Mouse (Mus musculus): ENCODE results near the gene Vgll2. TPM values are rescaled to one million over a fixed set of nuclear protein-coding genes. Genes with fewer than 3 reads are reported as not detected.

The Vgll2 gene
- polyA plus RNA-seq, 1 experiment: 1.2 TPM

DNA sequence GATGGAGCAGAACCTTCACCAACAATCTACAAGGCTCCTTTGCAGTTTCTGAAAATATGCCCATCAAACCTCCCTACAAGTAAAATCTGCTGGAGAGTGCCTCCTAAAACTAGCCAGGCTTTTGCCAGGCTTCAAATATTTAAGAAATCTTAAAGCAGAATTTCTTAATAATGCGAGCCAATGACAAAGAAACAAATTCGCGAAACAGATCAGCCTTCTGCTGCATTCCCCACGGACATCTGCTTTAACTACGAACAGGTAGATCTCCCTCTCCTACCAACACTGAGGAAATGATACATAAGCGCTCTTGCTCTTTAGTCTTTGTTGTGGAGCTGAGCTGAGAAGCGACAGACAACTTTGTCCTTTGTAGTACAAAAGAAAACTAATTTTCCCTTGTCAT lies 3.5 kb downstream of the Vgll2 start:
- no peak overlapping the region for H3ac ChIP-seq (ENCODE audit: control insufficient read depth, insufficient read length, low read depth)
- no peaks in the 10 kb centered on the region for H3K79me3 ChIP-seq (ENCODE audit: low read depth)
- no peak overlapping the region for H3K4me3 ChIP-seq (ENCODE audit: insufficient read depth, poor library complexity, severe bottlenecking)
- H3K36me3 ChIP-seq (ENCODE audit: control insufficient read depth, insufficient read depth): no peaks in the 10 kb centered on the region
- TF ChIP-seq MYOD1 (IDR thresholded peaks at IDR 0.05; ENCODE audit: control insufficient read depth, insufficient read length, low read depth) (no peak), USF1 (IDR thresholded peaks at IDR 0.05; ENCODE audit: low read depth) (no peak), CTCF (IDR thresholded peaks at IDR 0.05; ENCODE audit: control insufficient read depth, insufficient read depth, insufficient read length) (no peak), MYOG (IDR thresholded peaks at IDR 0.05; ENCODE audit: control insufficient read depth, extremely low read depth, insufficient read length) (no peak), MAX (IDR thresholded peaks at IDR 0.05) (no peak), CEBPB (IDR thresholded peaks at IDR 0.05; ENCODE audit: low read depth) (no peak), FOSL1 (IDR thresholded peaks at IDR 0.05; ENCODE audit: insufficient read depth, low read length, poor library complexity, severe bottlenecking) (no peak)
- no peaks in the 10 kb centered on the region for H3K79me2 ChIP-seq (ENCODE audit: control insufficient read depth, insufficient read depth)
- H3K27me3 ChIP-seq (ENCODE audit: control insufficient read depth, insufficient read depth, insufficient read length): no peaks in the 10 kb centered on the region

DNA sequence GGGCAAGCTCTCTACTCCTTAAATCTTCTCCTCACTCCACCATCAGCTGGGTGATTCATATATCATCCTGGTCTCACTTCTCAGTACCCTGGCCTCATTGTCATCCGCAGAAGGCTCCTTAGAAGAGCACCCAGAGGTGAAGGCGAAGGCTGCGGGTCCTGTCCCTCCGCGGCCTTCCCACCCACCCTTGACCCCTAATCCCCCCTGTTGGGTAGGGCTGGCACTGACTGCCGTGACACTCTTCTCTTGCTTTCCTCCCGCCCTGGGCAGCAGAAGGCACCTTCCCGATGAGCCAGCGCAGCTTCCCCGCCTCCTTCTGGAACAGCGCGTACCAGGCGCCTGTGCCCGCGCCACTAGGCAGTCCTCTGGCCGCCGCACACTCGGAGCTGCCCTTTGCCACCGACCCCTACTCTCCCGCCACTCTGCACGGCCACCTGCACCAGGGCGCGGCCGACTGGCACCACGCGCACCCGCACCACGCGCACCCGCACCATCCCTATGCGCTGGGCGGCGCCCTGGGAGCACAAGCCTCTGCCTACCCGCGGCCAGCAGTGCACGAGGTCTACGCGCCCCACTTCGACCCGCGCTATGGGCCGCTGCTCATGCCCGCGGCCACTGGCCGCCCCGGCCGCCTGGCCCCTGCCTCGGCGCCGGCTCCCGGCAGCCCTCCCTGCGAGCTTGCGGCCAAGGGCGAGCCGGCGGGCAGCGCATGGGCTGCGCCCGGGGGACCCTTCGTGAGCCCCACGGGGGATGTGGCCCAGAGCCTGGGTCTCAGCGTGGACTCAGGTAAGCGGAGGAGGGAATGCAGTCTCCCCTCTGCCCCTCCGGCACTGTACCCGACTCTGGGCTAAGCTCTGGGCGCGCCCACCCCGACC lies 5.1 kb downstream of the Vgll2 start:
- H3K79me3 ChIP-seq (ENCODE audit: low read depth): no peaks in the 10 kb centered on the region
- H3K27me3 ChIP-seq (ENCODE audit: control insufficient read depth, insufficient read depth, insufficient read length): no peaks in the 10 kb centered on the region
- no peak overlapping the region for H3K4me3 ChIP-seq (ENCODE audit: insufficient read depth, poor library complexity, severe bottlenecking)
- H3ac ChIP-seq (ENCODE audit: control insufficient read depth, insufficient read length, low read depth): no peak overlapping the region
- H3K79me2 ChIP-seq (ENCODE audit: control insufficient read depth, insufficient read depth): no peaks in the 10 kb centered on the region
- H3K36me3 ChIP-seq (ENCODE audit: control insufficient read depth, insufficient read depth): no peaks in the 10 kb centered on the region
- TF ChIP-seq FOSL1 (IDR thresholded peaks at IDR 0.05; ENCODE audit: insufficient read depth, low read length, poor library complexity, severe bottlenecking) (no peak), CTCF (IDR thresholded peaks at IDR 0.05; ENCODE audit: control insufficient read depth, insufficient read depth, insufficient read length) (no peak), USF1 (IDR thresholded peaks at IDR 0.05; ENCODE audit: low read depth) (no peak), MAX (IDR thresholded peaks at IDR 0.05) (no peak), MYOG (IDR thresholded peaks at IDR 0.05; ENCODE audit: control insufficient read depth, extremely low read depth, insufficient read length) (no peak), MYOD1 (IDR thresholded peaks at IDR 0.05; ENCODE audit: control insufficient read depth, insufficient read length, low read depth) (no peak), CEBPB (IDR thresholded peaks at IDR 0.05; ENCODE audit: low read depth) (no peak)

DNA sequence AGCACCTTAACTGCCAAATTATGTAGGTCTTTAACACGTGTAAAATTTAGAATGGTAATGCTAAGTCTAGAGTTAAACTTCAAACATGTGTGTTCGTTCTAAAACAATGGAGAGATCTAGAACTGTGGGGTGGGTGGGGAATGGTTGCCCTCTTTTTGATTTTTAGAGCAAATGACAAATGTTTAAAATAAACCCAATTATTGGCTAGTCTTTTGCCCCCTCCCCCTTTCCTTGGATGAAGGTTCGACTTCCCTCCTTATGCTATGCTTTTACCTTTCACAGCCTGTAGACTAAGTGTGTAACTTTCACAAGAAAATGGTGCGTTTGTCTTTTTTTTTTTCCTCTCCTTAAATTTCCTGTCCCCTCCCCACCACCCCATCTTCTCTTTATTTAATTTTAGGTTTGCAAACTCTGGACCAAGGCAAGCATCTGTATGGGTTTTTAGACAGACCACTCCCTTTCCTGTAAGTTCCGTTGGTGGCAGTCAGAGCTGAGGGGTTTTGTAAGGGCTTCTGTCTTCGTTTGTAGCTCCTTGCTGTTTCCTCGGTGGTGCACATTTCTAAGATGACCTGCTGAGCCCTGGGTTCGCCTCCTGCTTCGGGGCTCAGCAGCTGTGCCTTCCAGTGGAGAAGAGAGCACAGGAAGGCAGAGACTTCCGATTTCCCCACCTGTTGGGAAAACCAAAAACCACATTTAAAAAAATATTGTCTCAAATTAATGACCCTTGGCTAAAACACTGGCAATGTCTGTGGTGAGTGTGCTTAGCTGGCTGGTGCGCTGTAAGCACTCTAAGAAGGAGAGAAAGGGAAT lies 6.5 kb downstream of the Vgll2 start:
- Histone ChIP-seq H3K79me2 (ENCODE audit: control insufficient read depth, insufficient read depth) (no peaks in the 10 kb centered on the region), H3K79me3 (ENCODE audit: low read depth) (no peaks in the 10 kb centered on the region), H3K4me3 (ENCODE audit: insufficient read depth, poor library complexity, severe bottlenecking) (no peak overlapping the region), H3ac (ENCODE audit: control insufficient read depth, insufficient read length, low read depth) (no peak overlapping the region), H3K27me3 (ENCODE audit: control insufficient read depth, insufficient read depth, insufficient read length) (no peaks in the 10 kb centered on the region), H3K36me3 (ENCODE audit: control insufficient read depth, insufficient read depth) (no peaks in the 10 kb centered on the region)
- TF ChIP-seq MAX (IDR thresholded peaks at IDR 0.05): no peak
- TF ChIP-seq FOSL1 (IDR thresholded peaks at IDR 0.05; ENCODE audit: insufficient read depth, low read length, poor library complexity, severe bottlenecking): no peak
- TF ChIP-seq USF1 (IDR thresholded peaks at IDR 0.05; ENCODE audit: low read depth): no peak
- TF ChIP-seq CTCF (IDR thresholded peaks at IDR 0.05; ENCODE audit: control insufficient read depth, insufficient read depth, insufficient read length): no peak
- TF ChIP-seq CEBPB (IDR thresholded peaks at IDR 0.05; ENCODE audit: low read depth): no peak
- no peak for TF ChIP-seq MYOD1 (IDR thresholded peaks at IDR 0.05; ENCODE audit: control insufficient read depth, insufficient read length, low read depth)
- TF ChIP-seq MYOG (IDR thresholded peaks at IDR 0.05; ENCODE audit: control insufficient read depth, extremely low read depth, insufficient read length): no peak

DNA sequence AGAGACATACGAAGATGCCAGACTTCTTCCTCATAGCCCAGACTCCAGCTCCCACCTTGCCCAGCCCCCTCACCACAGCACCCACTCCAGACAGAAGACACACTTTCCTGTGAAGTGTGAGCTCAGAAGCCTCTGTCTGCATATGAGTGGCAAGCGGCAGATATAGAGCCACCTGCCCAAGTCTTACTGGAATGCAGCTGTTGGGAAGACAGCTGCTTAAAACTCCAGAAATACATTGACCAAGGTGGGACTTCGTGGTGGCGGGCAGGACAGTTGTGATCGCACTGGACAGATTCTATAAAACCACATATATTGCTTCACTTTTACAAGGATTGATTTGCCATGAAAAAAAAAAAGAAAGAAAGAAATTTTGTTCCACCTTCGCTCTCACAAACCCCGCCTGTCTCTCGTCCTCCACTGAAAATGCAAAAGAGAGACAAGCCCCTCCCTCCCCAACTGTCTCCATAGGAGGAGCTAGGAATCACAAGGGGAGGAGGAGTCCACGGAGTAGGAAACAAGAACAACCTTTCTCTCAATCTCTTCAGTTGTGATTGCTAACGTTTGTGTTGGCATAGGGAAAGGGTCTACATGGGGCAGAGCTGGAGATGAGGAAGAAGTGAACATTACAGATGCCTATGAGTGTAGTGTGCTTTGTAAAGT lies 7.2 kb downstream of the Vgll2 start:
- Histone ChIP-seq H3K27me3 (ENCODE audit: control insufficient read depth, insufficient read depth, insufficient read length) (no peaks in the 10 kb centered on the region), H3K79me2 (ENCODE audit: control insufficient read depth, insufficient read depth) (no peaks in the 10 kb centered on the region), H3K4me3 (ENCODE audit: insufficient read depth, poor library complexity, severe bottlenecking) (no peak overlapping the region), H3ac (ENCODE audit: control insufficient read depth, insufficient read length, low read depth) (no peak overlapping the region), H3K36me3 (ENCODE audit: control insufficient read depth, insufficient read depth) (no peaks in the 10 kb centered on the region), H3K79me3 (ENCODE audit: low read depth) (no peaks in the 10 kb centered on the region)
- TF ChIP-seq USF1 (IDR thresholded peaks at IDR 0.05; ENCODE audit: low read depth): no peak
- TF ChIP-seq MAX (IDR thresholded peaks at IDR 0.05): no peak
- TF ChIP-seq FOSL1 (IDR thresholded peaks at IDR 0.05; ENCODE audit: insufficient read depth, low read length, poor library complexity, severe bottlenecking): no peak
- no peak for TF ChIP-seq CTCF (IDR thresholded peaks at IDR 0.05; ENCODE audit: control insufficient read depth, insufficient read depth, insufficient read length)
- peak; percentile 60 for TF ChIP-seq MYOD1 (IDR thresholded peaks at IDR 0.05; ENCODE audit: control insufficient read depth, insufficient read length, low read depth)

DNA sequence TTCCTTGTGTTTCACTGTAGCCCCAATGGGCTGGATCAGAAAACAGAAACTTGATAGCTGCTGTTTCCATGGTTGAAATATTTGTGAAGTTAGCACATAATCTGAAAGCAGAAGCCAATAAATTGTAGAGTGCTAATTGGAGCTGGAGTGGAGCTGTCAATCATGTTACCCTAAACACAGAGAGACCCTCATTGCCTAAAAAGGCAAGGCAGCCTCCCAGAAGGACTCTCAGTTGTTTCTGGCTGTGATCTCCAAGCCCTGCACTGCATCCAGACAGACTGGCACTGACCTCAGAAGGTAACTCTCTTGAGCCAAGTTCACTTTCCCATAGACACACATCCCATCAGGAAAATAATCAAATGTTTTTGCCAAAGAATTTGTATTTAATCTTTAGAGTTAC lies 11.4 kb downstream of the Vgll2 start:
- H3ac ChIP-seq (ENCODE audit: control insufficient read depth, insufficient read length, low read depth): no peak overlapping the region
- H3K79me3 ChIP-seq (ENCODE audit: low read depth): no peaks in the 10 kb centered on the region
- no peaks in the 10 kb centered on the region for H3K27me3 ChIP-seq (ENCODE audit: control insufficient read depth, insufficient read depth, insufficient read length)
- H3K4me3 ChIP-seq (ENCODE audit: insufficient read depth, poor library complexity, severe bottlenecking): no peak overlapping the region
- no peaks in the 10 kb centered on the region for H3K36me3 ChIP-seq (ENCODE audit: control insufficient read depth, insufficient read depth)
- H3K79me2 ChIP-seq (ENCODE audit: control insufficient read depth, insufficient read depth): no peaks in the 10 kb centered on the region
- TF ChIP-seq USF1 (IDR thresholded peaks at IDR 0.05; ENCODE audit: low read depth) (no peak), MYOG (IDR thresholded peaks at IDR 0.05; ENCODE audit: control insufficient read depth, extremely low read depth, insufficient read length) (no peak), FOSL1 (IDR thresholded peaks at IDR 0.05; ENCODE audit: insufficient read depth, low read length, poor library complexity, severe bottlenecking) (no peak), MYOD1 (IDR thresholded peaks at IDR 0.05; ENCODE audit: control insufficient read depth, insufficient read length, low read depth) (no peak), CTCF (IDR thresholded peaks at IDR 0.05; ENCODE audit: control insufficient read depth, insufficient read depth, insufficient read length) (no peak), CEBPB (IDR thresholded peaks at IDR 0.05; ENCODE audit: low read depth) (no peak)
